Mouse (Mus musculus) CD4-positive, CD25-positive, alpha-beta regulatory T cell, adult 4 months (primary cell): ENCODE measurements around the gene P2ry14. TPM values are rescaled to one million over a fixed set of nuclear protein-coding genes. Genes with fewer than 3 reads are reported as not detected.
"Not testable (repeated sequence)": the region's sequence is repeated elsewhere in the genome, so short reads cannot be mapped to it uniquely, and the experiment has no call there.

ENCODE experiments used
- ATAC-seq: one replicate; pipeline ENCODE4 v1.8.0; 2017
- polyA plus RNA-seq, 2 experiments: library from polyadenylated mRNA; unstranded; fragments of 100-300 nt; shearing (Covaris generic); gene quantifications; one replicate each; pipeline ENCODE4 v1.2.1; 2017

P2ry14 gene
- polyA plus RNA-seq, 2 experiments from 2014 or later = 4.8 to 5.2 TPM

DNA sequence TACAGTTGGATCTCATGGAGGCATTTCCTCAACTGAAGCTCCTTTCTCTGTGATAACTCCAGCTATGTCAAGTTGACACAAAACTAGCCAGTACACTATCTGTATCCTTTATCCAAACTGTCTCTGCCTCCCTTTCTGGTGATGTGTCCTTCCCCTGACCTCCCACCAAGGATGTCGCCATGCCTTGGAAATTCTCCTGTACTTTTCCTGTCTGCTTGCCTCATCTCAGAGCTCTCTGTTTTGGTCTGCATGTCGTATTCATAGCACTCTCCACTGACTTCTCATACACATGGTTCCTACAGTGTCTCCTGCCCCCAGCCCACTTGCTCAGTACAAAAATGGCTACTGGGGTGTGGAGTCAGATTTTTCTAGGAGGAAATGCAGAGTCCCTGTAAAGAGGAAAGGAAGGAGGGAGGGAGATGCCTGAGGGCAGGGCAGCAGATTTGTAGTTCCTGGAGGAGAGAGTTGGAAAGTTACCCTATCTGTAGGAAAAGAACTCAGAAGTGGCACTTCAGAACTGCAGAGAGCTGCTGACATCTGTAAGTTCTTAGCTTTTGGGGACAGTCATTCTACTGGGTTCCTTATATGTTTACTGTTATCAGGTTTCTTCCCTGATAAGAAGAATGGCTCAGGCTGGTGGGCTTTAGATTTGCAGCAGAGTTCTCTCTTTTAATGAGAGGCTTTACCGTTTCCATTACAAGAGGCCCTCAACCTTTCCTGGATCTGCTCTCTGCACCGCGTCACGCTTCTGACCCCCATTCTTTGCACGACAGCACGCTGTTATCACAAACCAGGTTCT is 11.7 kb downstream of the P2ry14 start:
- ATAC-seq = no peak

DNA sequence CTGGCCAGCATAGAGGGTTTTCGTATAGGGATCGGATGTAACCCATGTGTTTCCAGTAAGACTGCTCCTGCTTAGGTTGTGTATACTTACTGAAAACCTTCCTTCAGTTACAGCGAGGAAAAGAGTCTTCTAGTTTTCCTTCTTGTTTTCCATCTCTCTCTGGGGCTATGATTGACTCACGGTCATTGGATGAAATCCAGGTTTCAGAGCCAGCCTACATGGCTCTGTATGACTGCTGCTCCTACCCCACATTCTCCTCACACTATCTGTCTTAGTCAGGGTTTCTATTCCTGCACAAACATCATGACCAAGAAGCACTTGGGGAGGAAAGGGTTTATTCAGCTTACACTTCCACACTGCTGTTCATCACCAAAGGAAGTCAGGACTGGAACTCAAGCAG is 12.5 kb downstream of the P2ry14 start:
- ATAC-seq = not testable (repeated sequence)

DNA sequence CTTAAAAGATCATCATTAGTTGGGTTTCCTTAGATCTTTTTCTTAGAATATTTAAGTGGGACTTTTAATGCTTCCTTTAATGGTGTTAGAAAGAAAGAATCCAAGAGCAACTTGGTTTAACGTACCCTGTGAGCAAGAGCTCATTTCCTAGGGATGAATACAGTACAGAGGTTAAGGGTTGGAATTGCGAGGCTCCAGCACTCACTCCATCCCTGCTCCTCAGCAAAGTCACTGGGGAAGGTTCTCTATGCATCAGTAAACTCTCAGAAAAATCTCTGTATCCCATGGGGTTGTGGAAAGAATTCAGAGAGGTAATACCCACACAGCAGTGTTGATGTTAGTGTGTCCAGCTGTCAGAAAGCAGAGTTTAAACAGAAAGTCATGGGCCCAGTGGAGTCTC is 13.3 kb downstream of the P2ry14 start:
- ATAC-seq = no peak

DNA sequence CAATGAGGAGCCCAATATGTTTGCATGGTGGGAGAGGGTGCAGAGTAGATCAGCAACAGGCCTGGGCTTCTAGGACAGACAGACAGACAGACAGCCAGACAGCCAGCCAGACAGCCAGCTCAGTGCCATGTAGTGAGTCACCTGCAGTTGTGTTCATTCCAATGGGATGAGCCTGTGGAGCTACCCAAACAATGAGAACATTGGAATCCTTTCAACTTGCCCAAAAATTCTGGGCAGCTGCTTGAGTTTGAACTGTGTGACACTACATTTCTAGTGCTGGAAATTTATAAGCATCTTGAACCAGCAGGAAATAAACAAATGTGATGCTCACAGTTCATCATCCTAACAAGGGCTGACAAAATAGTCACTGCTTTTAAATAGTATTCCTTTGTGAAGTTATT is 13.8 kb downstream of the P2ry14 start:
- no peak for ATAC-seq

DNA sequence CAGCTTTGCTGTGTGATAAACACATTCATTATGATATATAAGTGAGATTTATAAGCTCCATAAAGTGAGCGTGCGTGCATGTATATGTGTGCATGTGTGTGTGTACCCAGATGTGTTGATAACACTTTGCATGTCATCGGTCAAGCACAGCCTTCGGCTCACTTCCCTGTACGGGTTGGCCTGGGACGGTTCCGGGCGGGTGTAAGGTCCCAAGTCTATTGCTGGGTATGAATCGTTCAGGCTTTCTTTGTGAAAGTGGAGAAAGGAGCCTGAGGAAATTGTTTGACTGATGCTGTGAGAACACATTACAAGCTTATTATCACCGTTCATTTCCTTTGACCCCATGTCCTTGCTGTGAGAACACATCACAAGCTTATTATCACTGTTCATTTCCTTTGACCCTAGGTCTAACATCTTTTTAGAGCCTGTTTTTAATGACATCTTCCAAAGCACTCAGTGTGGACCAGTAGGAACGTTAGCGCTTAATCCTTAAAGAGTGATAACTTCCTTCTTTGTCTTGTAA is 14.4 kb downstream of the P2ry14 start:
- ATAC-seq = no peak

DNA sequence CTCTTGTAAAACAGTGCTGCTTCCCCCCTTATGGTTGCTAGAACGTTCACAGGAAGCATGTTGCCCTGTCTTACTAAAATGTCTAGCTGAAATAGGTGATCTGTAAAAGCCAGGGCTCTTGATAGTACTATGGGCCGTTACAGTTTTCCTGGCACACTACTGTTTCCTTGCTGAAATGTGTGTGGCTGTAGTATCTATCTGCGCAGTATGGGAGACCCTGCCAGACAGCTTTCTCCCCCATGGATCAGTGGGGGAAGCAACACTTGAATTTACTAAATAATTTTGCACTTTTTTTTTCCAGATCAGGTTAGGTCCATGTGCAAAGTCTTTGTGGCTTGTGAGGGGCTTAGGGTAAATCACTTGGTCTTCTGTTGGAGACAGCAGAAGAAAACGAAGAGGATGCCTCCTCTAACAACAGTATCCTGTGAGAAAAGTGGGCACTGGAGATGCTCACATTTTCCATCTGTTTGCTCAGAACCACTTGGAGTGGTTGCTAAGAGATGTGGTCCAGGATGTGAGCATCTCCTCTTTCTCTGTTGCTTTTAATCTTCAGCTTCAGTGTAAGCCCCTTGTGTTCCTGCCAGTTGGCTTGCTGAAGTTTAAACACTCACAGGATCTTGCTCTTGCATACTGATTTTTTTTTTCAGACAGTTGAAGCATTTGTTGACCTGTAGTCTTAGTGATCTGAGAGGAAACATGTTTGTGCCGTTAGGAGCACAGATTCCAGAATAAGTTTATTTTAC is 17.3 kb downstream of the P2ry14 start:
- no peak for ATAC-seq

DNA sequence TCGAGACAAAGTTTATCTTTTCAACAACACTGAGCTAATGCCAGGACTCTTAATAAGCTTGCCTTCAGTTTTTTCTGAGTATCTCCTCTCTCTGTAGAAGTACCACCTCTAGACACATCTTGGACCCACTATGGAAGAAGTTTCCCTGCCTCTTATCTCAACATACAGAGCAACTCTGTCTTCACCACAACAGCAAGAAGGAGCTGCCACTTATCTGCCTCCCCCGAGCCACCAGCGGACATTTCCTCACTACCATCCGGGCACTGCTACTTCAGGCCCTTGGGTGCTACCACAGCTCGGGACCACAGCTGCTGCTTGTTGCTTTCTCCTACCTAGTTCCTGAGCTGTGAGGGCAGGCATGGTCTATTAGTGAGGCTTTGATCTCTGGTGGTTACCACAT is 20.2 kb downstream of the P2ry14 start:
- no peak for ATAC-seq

DNA sequence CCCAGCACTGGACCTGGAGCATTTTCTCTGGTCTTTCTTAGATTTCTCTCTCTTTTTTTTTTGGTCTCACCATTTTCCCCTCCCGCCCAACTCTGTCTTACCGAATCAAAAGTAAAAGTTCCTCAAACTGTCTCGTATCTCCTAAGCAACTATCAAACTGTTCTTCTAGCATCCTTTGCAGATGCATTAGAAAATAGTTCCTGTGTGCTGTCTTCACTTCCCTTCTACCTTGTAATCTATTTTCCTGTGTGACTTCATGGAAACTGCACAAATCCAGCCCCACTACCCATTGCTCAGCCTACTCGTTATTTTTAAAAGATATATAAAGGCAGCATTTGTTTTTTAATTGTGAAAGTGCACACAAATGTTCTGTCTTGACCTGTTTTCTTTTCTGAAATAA is 21.5 kb downstream of the P2ry14 start:
- ATAC-seq = peak; percentile 61

DNA sequence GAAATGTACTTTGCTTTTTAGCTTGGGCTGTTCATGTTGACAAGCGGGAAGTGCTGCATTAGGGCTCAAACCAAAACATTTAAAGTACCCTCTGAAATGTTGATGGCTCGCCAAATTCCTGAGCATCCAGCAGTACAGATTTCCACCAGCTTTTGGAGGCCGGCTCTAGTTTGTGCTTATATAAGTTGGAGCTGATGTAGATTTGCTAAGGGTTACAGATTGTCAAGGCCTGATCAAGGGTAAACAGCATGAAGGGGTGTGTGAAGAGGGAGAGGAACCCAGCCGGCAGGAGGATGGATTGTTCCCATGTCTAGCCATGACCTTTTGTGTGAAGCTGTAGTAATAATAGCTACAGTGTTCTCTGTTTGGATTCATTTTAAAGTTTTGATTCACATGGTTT is 22.3 kb downstream of the P2ry14 start:
- ATAC-seq = no peak

DNA sequence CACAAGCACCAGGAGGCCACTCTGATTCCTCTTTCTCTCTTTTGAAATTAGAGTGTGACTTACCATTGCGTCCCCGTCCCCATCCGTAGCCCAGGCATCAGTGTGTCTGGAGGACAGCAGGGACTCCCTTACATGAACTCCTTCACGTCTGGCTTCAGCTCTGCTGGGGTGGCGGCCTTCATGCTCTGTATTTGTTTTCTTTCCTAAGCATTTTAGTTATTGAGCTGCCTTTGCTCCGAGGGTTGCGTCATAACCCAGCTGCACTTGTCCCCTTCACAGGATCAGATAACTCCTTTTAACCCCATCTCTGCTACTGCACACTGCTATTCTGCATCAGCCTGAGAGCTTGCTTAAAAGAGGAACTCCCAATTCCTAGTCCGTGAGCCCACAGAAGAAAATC is 23.0 kb downstream of the P2ry14 start:
- peak; percentile 50 for ATAC-seq

DNA sequence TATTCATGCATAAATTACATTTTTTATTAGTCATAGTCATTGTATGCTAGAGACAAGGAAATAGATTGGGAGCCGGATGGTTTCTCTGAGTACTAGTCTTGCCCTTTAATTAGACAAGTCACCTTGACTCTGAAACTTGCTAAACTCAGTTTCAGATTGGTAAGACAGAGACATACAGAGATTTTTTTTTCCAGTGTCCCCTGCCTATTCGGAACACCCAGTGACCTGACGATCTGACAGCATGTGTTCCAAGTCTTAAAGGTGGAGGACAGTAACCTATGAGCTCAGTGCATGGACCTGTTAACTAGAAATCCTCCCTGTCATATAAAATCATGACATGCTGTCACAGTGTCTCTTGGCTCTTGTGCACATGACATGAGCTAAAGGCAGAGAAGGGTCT is 23.9 kb downstream of the P2ry14 start:
- ATAC-seq = no peak

DNA sequence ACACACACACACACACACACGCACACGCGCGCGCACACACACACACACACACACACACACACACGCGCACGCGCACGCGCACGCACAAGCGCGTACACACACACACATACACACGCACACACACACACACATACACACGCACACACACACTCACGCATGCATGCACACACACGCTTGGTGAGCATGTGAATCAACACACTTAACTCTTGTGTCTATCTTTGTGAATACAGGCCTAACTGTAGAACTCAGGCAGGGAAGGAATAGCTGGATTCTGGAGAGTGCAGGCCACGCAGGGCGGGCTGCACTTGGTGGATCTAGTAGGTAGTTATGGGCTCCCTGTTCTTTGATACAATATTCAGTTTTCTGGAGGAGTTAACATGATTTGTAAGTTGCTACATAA is 24.7 kb downstream of the P2ry14 start:
- ATAC-seq = no peak

DNA sequence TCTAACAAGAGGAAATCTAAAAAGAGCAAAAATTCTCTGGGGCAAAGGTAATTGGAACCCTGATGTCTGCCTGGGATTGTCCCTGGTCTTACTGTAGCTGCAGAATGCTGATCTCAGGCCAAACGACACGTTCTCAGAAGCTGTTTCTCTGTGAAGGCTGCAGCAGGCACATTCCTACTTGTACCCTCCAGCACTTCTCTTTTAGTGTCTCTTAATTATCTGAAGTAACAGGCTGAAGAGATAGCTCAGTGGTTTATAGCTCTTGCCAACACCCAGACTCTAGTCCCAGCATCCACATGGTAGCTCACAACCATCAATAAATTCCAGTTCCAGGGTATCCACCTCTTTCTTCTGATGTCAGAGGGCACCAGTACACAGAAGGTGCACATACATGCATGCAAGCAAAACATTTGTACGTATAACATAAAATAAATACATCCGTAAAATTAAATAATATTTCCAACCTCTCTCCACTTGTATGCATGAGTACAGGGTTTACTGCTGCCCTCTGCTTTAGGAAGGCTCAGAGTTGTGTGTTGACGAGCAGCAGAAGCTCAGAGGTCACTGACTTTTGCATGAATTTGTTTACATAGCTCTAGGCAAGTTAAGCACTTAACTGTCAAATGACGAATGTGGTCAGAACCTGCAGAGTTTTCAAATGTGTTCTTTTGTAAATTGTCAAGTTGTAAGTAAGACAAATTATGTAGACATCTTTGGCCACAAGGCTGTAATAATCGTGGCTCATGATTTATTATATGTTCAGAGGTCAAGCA is 27.4 kb downstream of the P2ry14 start:
- ATAC-seq = no peak

DNA sequence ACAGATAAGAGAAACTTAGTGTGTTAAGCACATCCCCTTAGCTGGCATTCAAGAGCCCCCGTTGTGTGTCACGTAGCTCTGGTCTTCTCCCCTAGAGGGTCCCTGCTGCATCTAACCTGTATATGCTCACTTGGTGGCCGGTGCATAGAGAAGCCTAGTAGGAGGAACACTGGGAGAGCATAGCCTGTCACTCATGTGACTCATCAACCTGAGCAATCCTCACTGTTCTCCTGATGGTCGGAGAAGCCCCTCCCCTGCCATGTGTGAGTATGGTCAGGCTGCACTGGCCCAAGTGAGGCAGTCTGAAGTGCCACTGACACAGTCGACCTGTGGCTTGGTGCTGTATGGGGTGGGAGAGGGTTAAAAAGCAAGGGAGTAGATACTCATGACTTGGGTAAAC is 28.4 kb downstream of the P2ry14 start:
- ATAC-seq = no peak

DNA sequence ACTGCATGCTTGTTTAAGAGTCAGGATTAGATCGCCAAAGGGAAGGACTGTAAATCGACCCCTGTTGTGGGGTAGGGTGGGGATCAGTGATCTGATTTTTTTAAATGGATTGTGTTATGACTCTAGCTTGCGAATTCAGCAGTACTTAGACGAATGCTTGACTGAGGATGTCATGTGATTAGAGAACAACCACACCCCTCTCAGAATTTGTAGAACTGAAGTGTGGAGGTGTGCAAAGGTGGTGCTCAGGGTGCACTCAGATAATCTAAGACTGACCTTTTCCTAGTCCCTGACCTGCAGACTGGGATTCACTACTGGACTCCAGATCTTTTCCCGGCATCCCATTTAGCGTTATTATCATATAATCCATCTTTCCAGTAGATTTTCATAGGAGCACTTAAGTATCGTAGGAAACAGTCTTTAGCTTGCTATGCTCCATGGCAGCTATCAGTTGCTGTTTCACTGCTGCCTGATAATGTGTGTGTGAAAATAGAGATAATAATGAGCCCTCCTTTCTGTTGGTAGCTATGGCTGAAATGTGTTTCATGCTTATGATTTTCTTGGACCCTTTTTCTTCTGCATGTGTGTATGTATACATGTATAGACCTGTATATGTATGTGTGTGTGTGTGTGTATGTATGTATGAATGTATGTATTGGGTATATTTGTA is 31.5 kb downstream of the P2ry14 start:
- no peak for ATAC-seq

DNA sequence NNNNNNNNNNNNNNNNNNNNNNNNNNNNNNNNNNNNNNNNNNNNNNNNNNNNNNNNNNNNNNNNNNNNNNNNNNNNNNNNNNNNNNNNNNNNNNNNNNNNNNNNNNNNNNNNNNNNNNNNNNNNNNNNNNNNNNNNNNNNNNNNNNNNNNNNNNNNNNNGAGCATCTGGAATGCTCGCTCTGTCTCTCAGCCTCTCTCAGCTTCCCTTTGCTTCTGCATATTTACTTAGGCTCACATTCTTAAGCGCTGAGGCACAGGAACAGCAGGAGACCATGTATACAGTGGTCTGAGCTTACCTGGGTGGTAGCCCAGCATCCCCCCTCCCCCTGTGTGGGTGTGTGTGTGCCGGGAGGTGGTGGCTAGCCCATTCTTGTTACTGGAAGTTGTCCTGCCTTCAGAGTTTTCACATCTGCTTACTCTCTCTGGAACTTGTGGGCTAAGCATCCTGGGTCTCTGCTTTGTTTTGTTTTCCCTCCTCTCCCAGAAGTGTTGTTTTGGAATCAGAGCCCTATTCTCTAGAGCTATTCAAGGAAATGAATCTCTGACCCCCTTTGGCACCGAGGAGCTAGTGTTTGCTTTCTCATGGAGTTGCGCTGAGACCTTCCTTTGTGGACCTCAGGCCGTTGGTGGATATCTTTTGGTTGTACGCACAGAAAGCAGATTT is 32.2 kb downstream of the P2ry14 start:
- no peak for ATAC-seq

DNA sequence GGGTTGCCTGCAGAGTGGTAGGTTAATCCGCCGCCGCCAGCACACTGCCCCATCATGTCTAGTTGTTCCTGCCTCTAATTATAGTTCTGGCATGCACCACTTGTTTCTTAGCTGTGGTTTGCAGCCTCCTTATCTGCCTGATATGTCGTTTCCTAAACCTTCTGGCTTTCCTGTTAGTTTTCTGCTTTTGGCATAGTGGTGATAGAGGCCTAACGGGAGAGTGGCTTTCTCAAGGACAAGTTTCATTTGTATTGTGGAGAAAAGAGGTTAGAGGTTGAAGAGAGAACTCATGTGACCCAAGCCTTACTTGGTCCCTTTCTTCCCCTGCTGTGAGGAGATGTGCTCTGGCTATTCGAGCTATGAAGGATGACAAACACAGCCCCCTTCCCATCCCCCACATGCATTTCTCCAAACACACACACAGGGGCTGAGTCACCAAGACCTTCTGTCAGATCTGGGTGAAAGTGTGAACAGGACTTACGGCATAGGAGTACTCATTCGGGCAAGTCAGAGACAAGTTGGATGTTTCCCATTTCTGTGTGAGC is 39.4 kb downstream of the P2ry14 start:
- no peak for ATAC-seq

DNA sequence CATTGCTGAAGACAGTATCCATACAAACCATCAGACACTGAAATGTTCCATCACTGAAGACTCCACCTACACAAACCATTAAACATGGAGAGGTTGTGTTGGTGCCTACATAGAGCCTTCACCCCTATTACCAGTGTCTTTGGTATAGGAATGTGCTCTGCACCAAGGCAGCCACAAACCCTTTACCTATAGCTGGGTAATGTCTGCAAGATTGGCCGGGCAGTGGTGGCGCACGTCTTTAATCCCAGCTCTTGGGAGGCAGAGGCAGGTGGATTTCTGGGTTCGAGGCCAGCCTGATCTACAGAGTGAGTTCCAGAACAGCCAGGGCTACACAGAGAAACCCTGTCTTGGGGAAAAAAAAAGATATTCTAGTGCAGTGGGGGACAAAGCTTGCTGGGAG is 40.1 kb downstream of the P2ry14 start:
- not testable (repeated sequence) for ATAC-seq

DNA sequence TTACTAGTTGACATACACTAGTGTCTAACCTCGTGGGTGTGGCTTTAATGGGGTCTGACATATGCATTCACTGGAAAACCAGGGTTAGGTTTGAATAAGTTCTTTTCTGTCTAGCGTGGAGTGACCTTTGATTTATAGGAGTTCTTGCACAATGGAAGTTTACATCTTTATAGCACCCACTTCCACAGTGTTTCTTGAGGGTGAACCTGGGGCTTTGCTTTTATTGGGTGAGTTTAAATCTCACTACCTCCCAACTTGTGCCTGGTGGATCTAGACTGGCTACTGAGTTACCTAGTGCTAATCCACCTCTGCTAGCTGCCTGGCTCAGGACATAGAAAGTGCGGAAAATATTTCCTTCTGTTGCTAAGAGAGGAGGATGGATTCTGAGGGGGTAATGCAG is 41.5 kb downstream of the P2ry14 start:
- no peak for ATAC-seq

DNA sequence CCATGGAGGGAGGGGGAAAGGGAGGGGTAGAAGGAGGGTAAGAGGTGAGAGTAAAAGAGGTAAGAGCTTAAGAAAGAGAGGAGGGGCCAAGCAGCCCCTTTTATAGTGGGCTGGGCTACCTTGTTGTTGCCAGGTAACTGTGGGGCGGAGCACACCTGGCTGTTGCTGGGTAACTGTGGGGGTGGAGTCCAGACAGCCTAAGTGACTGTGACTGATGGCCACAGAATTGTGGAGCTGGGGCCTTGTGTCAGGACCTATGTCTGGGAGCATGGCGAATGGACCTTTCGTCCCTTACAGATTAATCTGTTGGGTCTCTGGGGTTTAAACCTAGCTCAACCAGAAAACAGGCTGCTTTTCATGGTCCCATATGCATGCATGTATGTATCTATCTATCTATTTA is 43.6 kb downstream of the P2ry14 start:
- ATAC-seq = not testable (repeated sequence)

DNA sequence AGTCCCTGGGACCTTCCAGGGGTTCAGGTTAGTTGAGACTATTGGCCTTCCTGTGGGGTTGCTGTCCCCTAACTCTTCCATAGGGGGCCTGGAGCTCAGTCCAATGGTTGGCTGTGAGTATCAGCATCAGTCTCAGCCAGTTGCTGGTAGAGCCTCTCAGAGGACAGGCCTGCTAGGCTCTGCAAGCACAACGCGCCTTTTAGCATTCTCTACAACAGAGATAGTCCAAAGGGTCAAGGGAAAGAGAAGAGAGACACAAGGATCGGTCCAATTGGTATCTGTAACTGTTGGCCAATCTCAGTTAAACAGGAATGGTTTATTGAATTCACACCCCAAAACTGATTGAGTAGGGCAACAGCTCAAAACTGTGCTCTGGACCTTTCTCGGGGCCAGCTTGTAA is 46.0 kb downstream of the P2ry14 start:
- ATAC-seq = no peak

DNA sequence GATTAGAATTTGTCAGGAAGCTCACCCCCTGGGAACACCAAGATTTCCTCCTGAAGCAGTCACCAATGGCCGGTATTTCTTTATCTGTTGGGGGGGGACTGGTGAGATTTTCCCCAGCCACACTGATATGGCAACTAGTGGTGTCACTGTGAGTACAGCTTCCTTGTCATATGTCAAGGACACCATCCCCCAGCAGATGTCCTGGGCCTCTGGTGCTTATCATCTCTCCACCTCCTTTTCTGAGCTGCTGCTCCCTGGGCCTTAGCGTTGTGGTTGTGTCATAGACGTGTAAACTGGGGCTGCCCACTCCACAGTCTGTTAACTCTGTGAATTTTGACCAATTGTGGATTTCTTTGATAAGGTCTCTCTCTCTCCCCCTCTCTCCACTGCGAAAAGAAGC is 49.0 kb downstream of the P2ry14 start:
- ATAC-seq = no peak
